In the genomic region with DNA sequence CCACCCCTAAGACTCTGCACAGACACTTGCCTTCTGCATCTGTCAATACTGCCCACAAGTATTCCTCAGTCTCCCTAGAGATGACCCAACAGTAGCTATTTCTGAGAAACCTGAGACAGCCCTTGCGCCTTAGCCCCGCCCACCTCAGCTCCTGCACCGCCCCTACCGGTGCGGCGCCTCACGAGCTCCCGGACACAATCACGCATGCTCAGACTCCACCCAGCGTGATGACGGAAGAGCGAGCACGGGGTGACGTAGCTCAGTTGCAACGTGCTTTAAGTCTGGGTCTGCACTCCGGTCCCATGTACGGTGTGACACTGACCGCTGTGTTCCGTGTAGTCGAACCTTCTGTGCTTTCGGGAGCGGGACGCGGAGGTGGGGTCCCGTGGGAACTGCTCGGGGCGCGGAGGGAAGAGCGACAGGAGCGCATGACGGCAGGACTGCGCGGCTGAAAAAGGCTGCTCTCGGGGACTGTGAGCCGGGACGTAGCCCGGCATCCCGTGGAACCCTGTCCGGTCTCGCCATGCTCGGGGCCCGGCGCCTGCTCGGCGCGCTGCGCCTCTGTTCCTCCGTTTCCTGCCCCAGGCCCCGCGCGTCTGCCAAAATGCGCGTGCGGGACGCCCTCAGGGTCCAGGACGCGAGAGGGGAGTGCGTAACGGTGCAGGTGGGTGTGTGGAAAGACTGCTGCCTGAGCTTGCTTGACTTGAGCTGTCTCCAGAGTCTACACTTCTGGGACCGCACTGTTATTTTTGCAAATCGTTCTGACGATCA, we compare ENCODE assay signal across 8 mouse cellular contexts. TPM values are rescaled to one million over a fixed set of nuclear protein-coding genes. Genes with fewer than 3 reads are reported as not detected.
A peak's percentile ranks its signal among the peaks of the same experiment; 100 is the strongest.
DNase-seq lines count a peak whose midpoint lies in the region; ATAC-seq lines count a peak whose summit lies in the region.

Gene Nars2 (plus strand): TSS at position 225 of the 771 bp plus-strand sequence.

- peak; percentile 97 for ATAC-seq in inflammation-experienced regulatory T-cells, adult 6 months
- peak; percentile 99 for ATAC-seq in megakaryocyte-erythroid progenitor cell, adult 5-6 weeks (replicated peaks; ENCODE audit: low FRiP score, low TSS enrichment, poor library complexity, severe bottlenecking)

- intact Hi-C loops in gastrocnemius, postnatal 14 days (cut with DNase I; ENCODE audit: low total_unique reads): no loop called here
- intact Hi-C loops in left cerebral cortex, postnatal 10 days (cut with DNase I): no loop called here

- peak; percentile 94 to 97 for DNase-seq in adrenal gland, adult (ENCODE audit: inconsistent age in 2 of 2, low spot score in 1 of 2)
- peak; percentile 99 for DNase-seq in embryo, embryonic 10.5 days (ENCODE audit: low spot score)
- peak; percentile 87 for DNase-seq in gastrocnemius, postnatal 14 days
- DNase-seq in left cerebral cortex, postnatal 10 days (ENCODE audit: extremely low spot score in 1 of 2, low spot score in 2 of 2): peak; percentile 87 to 94
- peak; percentile 90 for DNase-seq in right cerebral cortex, postnatal 25 days
- peak; percentile 85 to 89 for DNase-seq in urinary bladder, postnatal 4 days (ENCODE audit: low spot score in 2 of 2)

RNA-seq across cellular contexts. Expression of gene Nars2, which starts in this region (rescaled TPM):
- 1 to 10 TPM; 8.6 to 8.7 TPM for total RNA-seq in gastrocnemius, postnatal 14 days (2021)
- 1 to 10 TPM; 7.2 to 9.7 (median 7.7) TPM for polyA plus RNA-seq in inflammation-experienced regulatory T-cells, adult 6 months (2017; shearing (Covaris generic))
- 10 to 100 TPM; 17.1 to 17.3 TPM for total RNA-seq in left cerebral cortex, postnatal 10 days (2021)
- total RNA-seq in megakaryocyte-erythroid progenitor cell, adult 5-6 weeks (2014; fragmentation: Nextera tagmentation): 16.6 and 26.5 TPM in 2 replicates
- 11.8 and 14.0 TPM in 2 replicates for total RNA-seq in megakaryocyte-erythroid progenitor cell, adult 5-6 weeks (2017)

Comparison
In these comparisons a context has a peak if more than half of its experiments do, and no peak if none do; other contexts are left out.
1. Peak in every context shown above with its lines: DNase-seq and ATAC-seq.